Mouse (Mus musculus) lung, postnatal 0 days (tissue): Measurements from ENCODE around the gene Tctn3. TPM values are rescaled to one million over a fixed set of nuclear protein-coding genes. Genes with fewer than 3 reads are reported as not detected.
"Not testable (repeated sequence)": the region's sequence is repeated elsewhere in the genome, so short reads cannot be mapped to it uniquely, and the experiment has no call there.

Experiments used
- ATAC-seq: fragments of 200-750 bp; cut with Nextera tagmentation; 2 replicates; pipeline ENCODE4 v1.8.0; 2017; ENCODE audit warnings: moderate library complexity
- DNase-seq: peaks from one replicate; pipeline ENCODE4 v3.0.0-alpha.2; 2016; ENCODE audit warnings: low spot score
- H3K27ac ChIP-seq: fragments of 300-500 bp; sonication (generic); 2 replicates; pipeline ENCODE4 v1.5.1; 2014; ENCODE audit warnings: antibody characterized with exemption, mild to moderate bottlenecking, low read length, mixed read lengths
- H3K27me3 ChIP-seq: fragments of 300-500 bp; sonication (generic); replicated peaks from 2 replicates; pipeline ENCODE4 v1.6.1; 2014; ENCODE audit warnings: low read length, mixed read lengths; ENCODE audit not compliant: insufficient read depth
- H3K36me3 ChIP-seq: fragments of 300-500 bp; sonication (generic); 2 replicates; pipeline ENCODE4 v1.6.1; 2014; ENCODE audit warnings: low read length, mixed read lengths; ENCODE audit not compliant: insufficient read depth
- H3K4me1 ChIP-seq: fragments of 300-500 bp; sonication (generic); 2 replicates; pipeline ENCODE4 v1.6.1; 2014; ENCODE audit warnings: antibody characterized with exemption, low read depth, low read length, mixed read lengths; ENCODE audit not compliant: insufficient read depth
- H3K4me2 ChIP-seq: fragments of 300-500 bp; sonication (generic); replicated peaks from 2 replicates; pipeline ENCODE4 v1.6.1; 2014; ENCODE audit warnings: low read depth, mild to moderate bottlenecking, low read length, moderate library complexity, mixed read lengths
- H3K4me3 ChIP-seq: fragments of 300-500 bp; sonication (generic); 2 replicates; pipeline ENCODE4 v1.5.1; 2014; ENCODE audit warnings: low read depth, low read length
- H3K9ac ChIP-seq: fragments of 300-500 bp; sonication (generic); replicated peaks from 2 replicates; pipeline ENCODE4 v1.6.1; 2014; ENCODE audit warnings: low read depth, mild to moderate bottlenecking
- H3K9me3 ChIP-seq: fragments of 300-500 bp; sonication (generic); 2 replicates; pipeline ENCODE4 v1.6.1; 2016; ENCODE audit warnings: low read length, mixed read lengths
- CTCF ChIP-seq: IDR thresholded peaks from 2 replicates; pipeline ENCODE4 v1.5.1; 2016; ENCODE audit warnings: antibody characterized with exemption, mild to moderate bottlenecking
- EP300 ChIP-seq: IDR thresholded peaks from 2 replicates; pipeline ENCODE4 v1.6.1; 2016; ENCODE audit warnings: antibody characterized with exemption, mild to moderate bottlenecking, control low read depth
- WGBS: fragments of 180-500 bp; shearing (Covaris S2); extraction: QIAGEN DNeasy Blood & Tissue Kit; methylation state at CpG from one replicate; pipeline ENCODE4 v1.1.7; 2014; 5-methylcytosine and 5-hydroxymethylcytosine counted together
- polyA plus RNA-seq: library from polyadenylated mRNA; unstranded; fragments of >200 nt; fragmentation: Nextera tagmentation; extraction: Ambion mirVana; gene quantifications from 2 replicates; pipeline ENCODE4 v1.2.1, GENCODE M21; 2015

The Tctn3 gene
- polyA plus RNA-seq, 1 experiment from 2014 or later, result 7.8 TPM

DNA sequence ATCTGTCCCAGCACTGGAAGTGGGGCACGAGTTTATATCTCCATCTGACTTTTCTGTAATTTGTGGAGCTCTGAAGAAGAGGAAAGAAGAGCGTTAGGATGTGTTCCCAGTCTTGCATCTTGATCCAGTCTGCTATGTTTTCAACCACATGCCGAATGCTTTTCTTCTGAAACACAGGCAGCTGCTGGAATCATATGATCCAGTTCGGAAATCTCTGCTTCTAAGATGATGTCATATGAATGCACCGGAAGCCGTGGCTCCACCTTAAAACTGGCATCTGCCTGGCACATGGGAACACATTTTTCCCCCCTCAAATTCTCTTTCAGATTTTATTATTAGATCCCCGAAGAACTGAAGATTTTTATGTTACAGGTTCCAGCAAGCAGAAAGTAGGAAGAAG lies 2.8 kb upstream of the Tctn3 start:
- no peaks in the 10 kb centered on the region for H3K27me3 ChIP-seq
- H3K27ac ChIP-seq, result no peak overlapping the region
- H3K36me3 ChIP-seq, result no peaks in the 10 kb centered on the region
- H3K4me3 ChIP-seq, result no peak overlapping the region
- WGBS, result 71% methylated on average over 7 of the region's 7 CpGs
- DNase-seq (no peak), ATAC-seq (no peak)
- no peak overlapping the region for H3K4me2 ChIP-seq
- no peaks in the 10 kb centered on the region for H3K4me1 ChIP-seq
- no peaks in the 10 kb centered on the region for H3K9me3 ChIP-seq
- no peak overlapping the region for H3K9ac ChIP-seq
- no peak for TF ChIP-seq CTCF
- no peak for TF ChIP-seq EP300

- Histone ChIP-seq H3K4me3 (no peak overlapping the region), H3K9me3 (no peaks in the 10 kb centered on the region), H3K4me1 (no peaks in the 10 kb centered on the region), H3K27me3 (no peaks in the 10 kb centered on the region), H3K4me2 (no peak overlapping the region), H3K27ac (no peak overlapping the region), H3K9ac (no peak overlapping the region), H3K36me3 (peaks cover 7% of the 10 kb centered on the region; the same call in 1 of the 2 replicates)
- 83% methylated on average over 6 of the region's 6 CpGs for WGBS
- TF ChIP-seq CTCF (no peak), EP300 (no peak)
- no peak for ATAC-seq
- DNase-seq, result no peak
Measured at GRCm38 (mm10) chr19:40607676-40608075, 4.4 kb downstream of the Tctn3 start.

DNA sequence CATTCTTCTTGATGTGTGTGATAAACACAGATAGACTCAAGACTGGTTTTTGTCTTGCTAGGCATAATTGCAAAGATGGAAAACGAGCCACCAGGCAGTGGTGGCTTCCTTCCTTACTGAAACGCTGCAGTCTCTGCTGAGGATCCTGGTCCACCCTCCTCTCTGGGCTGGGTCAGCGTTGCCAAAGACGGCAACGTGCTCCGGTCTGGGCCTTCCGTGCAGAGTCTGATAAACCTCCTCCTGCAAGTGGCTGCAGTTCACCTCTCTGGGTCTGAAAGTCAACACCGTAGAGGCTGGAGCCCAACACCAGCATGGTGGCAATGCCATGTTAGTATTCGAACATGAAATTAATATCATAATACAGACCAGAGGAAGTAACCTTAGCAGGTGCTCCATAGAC lies 6.8 kb downstream of the Tctn3 start:
- peaks cover 7% of the 10 kb centered on the region; the same call in 1 of the 2 replicates for H3K36me3 ChIP-seq
- no peaks in the 10 kb centered on the region for H3K4me1 ChIP-seq
- no peak for DNase-seq

GRCm38 (mm10) chr19:40601870-40602269 lies 10.2 kb downstream of the Tctn3 start:
- TF ChIP-seq CTCF (no peak), EP300 (no peak)
- WGBS, result 86% methylated on average over 3 of the region's 3 CpGs
- H3K36me3 ChIP-seq, result peaks cover 2% of the 10 kb centered on the region; the same call in 1 of the 2 replicates

More for the DNA sequence above, 6.8 kb downstream of the Tctn3 start:
- 89% methylated on average over 9 of the region's 9 CpGs for WGBS
- Histone ChIP-seq H3K4me2 (no peak overlapping the region), H3K27ac (no peak overlapping the region), H3K4me3 (no peak overlapping the region), H3K9me3 (no peaks in the 10 kb centered on the region), H3K9ac (no peak overlapping the region), H3K27me3 (no peaks in the 10 kb centered on the region)
- TF ChIP-seq EP300, result no peak
- no peak for TF ChIP-seq CTCF
- ATAC-seq, result no peak

GRCm38 (mm10) chr19:40600846-40601245 lies 11.2 kb downstream of the Tctn3 start:
- H3K9me3 ChIP-seq, H3K9ac ChIP-seq, ATAC-seq, H3K27me3 ChIP-seq, H3K36me3 ChIP-seq, H3K4me2 ChIP-seq, H3K4me1 ChIP-seq, H3K27ac ChIP-seq, H3K4me3 ChIP-seq, DNase-seq: not testable (repeated sequence)
- WGBS, result 87% methylated on average over 5 of the region's 5 CpGs

More at GRCm38 (mm10) chr19:40601870-40602269, 10.2 kb downstream of the Tctn3 start:
- H3K27me3 ChIP-seq, result no peaks in the 10 kb centered on the region
- DNase-seq (no peak), ATAC-seq (no peak)
- H3K9me3 ChIP-seq, result no peaks in the 10 kb centered on the region
- H3K4me2 ChIP-seq, result no peak overlapping the region
- no peak overlapping the region for H3K27ac ChIP-seq
- no peaks in the 10 kb centered on the region for H3K4me1 ChIP-seq
- no peak overlapping the region for H3K9ac ChIP-seq
- no peak overlapping the region for H3K4me3 ChIP-seq

GRCm38 (mm10) chr19:40595831-40596230 lies 16.2 kb downstream of the Tctn3 start:
- no peak overlapping the region for H3K4me3 ChIP-seq
- H3K27me3 ChIP-seq, result no peaks in the 10 kb centered on the region
- DNase-seq, result no peak
- ATAC-seq, result no peak
- no peak overlapping the region for H3K27ac ChIP-seq
- H3K9me3 ChIP-seq, result no peaks in the 10 kb centered on the region
- WGBS, result 79% methylated on average over 8 of the region's 8 CpGs
- no peaks in the 10 kb centered on the region; the same call in 1 of the 2 replicates for H3K36me3 ChIP-seq
- no peaks in the 10 kb centered on the region for H3K4me1 ChIP-seq
- H3K4me2 ChIP-seq, result no peak overlapping the region
- no peak for TF ChIP-seq CTCF
- no peak for TF ChIP-seq EP300
- H3K9ac ChIP-seq, result no peak overlapping the region

GRCm38 (mm10) chr19:40595231-40595630 lies 16.8 kb downstream of the Tctn3 start:
- Histone ChIP-seq H3K9me3 (no peaks in the 10 kb centered on the region), H3K4me1 (no peaks in the 10 kb centered on the region), H3K27ac (no peak overlapping the region), H3K4me2 (no peak overlapping the region), H3K27me3 (no peaks in the 10 kb centered on the region), H3K36me3 (no peaks in the 10 kb centered on the region; the same call in 1 of the 2 replicates), H3K9ac (no peak overlapping the region), H3K4me3 (no peak overlapping the region)
- ATAC-seq (no peak), DNase-seq (no peak)
- 88% methylated on average over 3 of the region's 3 CpGs for WGBS
- TF ChIP-seq EP300 (no peak), CTCF (no peak)
